Mouse (Mus musculus) stomach, embryonic 14.5 days (tissue): Measurements from ENCODE around the gene Gm20696. TPM values are rescaled to one million over a fixed set of nuclear protein-coding genes. Genes with fewer than 3 reads are reported as not detected.

Source experiments
- ATAC-seq: fragments of 200-750 bp; cut with Nextera tagmentation; 2 replicates; pipeline ENCODE4 v1.8.0; 2017; ENCODE audit warnings: low read depth, moderate TSS enrichment; ENCODE audit not compliant: insufficient number of reproducible peaks, insufficient read depth, low FRiP score
- H3K27ac ChIP-seq: fragments of 300-500 bp; sonication (generic); 2 replicates; pipeline ENCODE4 v1.5.1; 2014; ENCODE audit warnings: mild to moderate bottlenecking, low read length, moderate library complexity, mixed read lengths
- H3K27me3 ChIP-seq: fragments of 300-500 bp; sonication (generic); 2 replicates; pipeline ENCODE4 v1.6.1; 2014; ENCODE audit warnings: low read length, control low read depth, mixed read lengths; ENCODE audit not compliant: control insufficient read depth, insufficient read depth
- H3K36me3 ChIP-seq: fragments of 300-500 bp; sonication (generic); 2 replicates; pipeline ENCODE4 v1.6.1; 2014; ENCODE audit warnings: mild to moderate bottlenecking, control low read depth, low read length, moderate library complexity, mixed read lengths; ENCODE audit not compliant: control insufficient read depth, insufficient read depth
- H3K4me1 ChIP-seq: fragments of 300-500 bp; sonication (generic); 2 replicates; pipeline ENCODE4 v1.6.1; 2014; ENCODE audit warnings: low read length, control low read depth, mixed read lengths; ENCODE audit not compliant: control insufficient read depth, insufficient read depth
- H3K4me2 ChIP-seq: fragments of 300-500 bp; sonication (generic); replicated peaks from 2 replicates; pipeline ENCODE4 v1.6.1; 2014; ENCODE audit warnings: low read depth, low read length, control low read depth
- H3K4me3 ChIP-seq: fragments of 300-500 bp; sonication (generic); 2 replicates; pipeline ENCODE4 v1.5.1; 2014; ENCODE audit warnings: low read depth, low read length, control low read depth
- H3K9ac ChIP-seq: fragments of 300-500 bp; sonication (generic); replicated peaks from 2 replicates; pipeline ENCODE4 v1.6.1; 2014; ENCODE audit warnings: low read depth, mild to moderate bottlenecking, control low read depth, low read length, moderate library complexity, mixed read lengths
- H3K9me3 ChIP-seq: fragments of 300-500 bp; sonication (generic); 2 replicates; pipeline ENCODE4 v1.6.1; 2016; ENCODE audit warnings: low read depth, low read length, control low read depth; ENCODE audit not compliant: control insufficient read depth
- WGBS: fragments of 180-500 bp; shearing (Covaris S2); extraction: QIAGEN DNeasy Blood & Tissue Kit; methylation state at CpG from one replicate; pipeline ENCODE4 v1.1.7; 2014; 5-methylcytosine and 5-hydroxymethylcytosine counted together
- polyA plus RNA-seq: library from polyadenylated mRNA; unstranded; fragments of >200 nt; fragmentation: Nextera tagmentation; extraction: Ambion mirVana; gene quantifications from 2 replicates; pipeline ENCODE4 v1.2.1, GENCODE M21; 2014

Gm20696 gene
- polyA plus RNA-seq, 1 experiment from 2014 or later = 7.0 TPM

DNA sequence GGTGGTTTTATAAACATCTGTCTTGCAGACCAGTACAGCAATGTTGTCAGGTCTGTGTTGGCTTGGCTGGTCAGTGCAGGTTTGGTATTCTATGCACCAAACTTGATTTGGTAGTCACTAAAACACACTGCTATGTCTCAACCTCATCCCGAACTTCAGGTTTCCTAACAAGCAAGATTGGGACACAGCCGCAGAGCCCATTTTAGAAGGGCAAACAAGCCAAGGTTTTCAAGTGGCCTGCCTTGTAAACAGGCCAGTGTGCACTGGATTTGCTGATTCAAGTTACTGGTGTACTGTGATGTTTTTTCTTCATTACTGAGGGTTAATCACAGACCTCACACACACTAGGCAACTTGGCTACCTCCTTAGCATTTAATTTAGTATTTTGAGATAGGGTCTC lies 10.5 kb downstream of the Gm20696 start:
- 87% methylated on average over 2 of the region's 2 CpGs for WGBS
- Histone ChIP-seq H3K27me3 (no peaks in the 10 kb centered on the region), H3K9ac (no peak overlapping the region), H3K27ac (no peak overlapping the region), H3K4me2 (no peak overlapping the region), H3K9me3 (no peaks in the 10 kb centered on the region), H3K4me1 (peaks cover 3% of the 10 kb centered on the region; the same call in 1 of the 2 replicates), H3K4me3 (no peak overlapping the region), H3K36me3 (no peaks in the 10 kb centered on the region)
- ATAC-seq = no peak

DNA sequence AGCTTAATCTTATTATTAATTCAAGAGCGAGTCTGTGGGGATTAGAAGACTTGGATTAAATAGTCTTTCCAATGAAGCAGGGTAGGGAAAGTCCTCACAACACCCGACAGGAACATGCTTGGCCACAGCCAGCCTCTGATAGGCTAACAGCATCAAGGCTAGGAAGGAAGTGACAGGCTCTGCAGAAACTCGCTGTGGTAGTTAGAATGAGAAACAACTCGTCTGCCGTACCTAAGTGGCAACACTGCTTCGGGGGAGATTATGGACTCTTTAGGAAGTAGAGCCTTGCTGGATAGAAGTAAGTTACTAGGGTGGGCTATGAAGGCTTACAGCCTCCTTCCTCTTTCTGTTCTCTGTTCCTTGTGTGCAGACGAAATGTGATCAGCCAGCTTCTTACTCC lies 11.1 kb downstream of the Gm20696 start:
- no peak overlapping the region for H3K4me3 ChIP-seq
- 58% methylated on average over 7 of the region's 7 CpGs for WGBS
- ATAC-seq = no peak
- H3K4me1 ChIP-seq = no peaks in the 10 kb centered on the region
- H3K27ac ChIP-seq = no peak overlapping the region
- no peaks in the 10 kb centered on the region for H3K9me3 ChIP-seq
- no peak overlapping the region for H3K4me2 ChIP-seq
- no peaks in the 10 kb centered on the region for H3K27me3 ChIP-seq
- H3K36me3 ChIP-seq = no peaks in the 10 kb centered on the region
- H3K9ac ChIP-seq = no peak overlapping the region

DNA sequence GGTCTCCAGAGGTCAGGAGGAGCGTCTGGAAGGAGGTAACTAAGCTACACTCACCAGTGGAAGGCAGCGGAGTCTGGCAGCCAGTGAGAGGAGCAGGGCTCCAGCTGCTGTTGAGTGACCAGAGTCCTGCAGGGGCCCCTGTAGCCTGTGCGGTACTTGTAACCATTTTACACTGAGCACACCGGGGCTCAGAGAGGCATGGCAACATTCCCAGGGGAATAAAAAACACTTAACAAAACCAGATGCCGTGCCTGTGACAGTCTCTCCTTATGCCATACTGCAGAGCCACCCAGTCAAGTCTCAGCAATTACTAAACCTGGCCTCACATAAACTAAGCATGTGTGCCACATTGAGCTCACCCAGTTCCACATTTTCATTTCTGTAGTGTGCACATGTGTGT lies 12.3 kb downstream of the Gm20696 start:
- WGBS = 58% methylated on average over 5 of the region's 5 CpGs
- ATAC-seq = no peak
- H3K36me3 ChIP-seq = no peaks in the 10 kb centered on the region
- no peak overlapping the region for H3K9ac ChIP-seq
- H3K27me3 ChIP-seq = no peaks in the 10 kb centered on the region
- H3K4me3 ChIP-seq = no peak overlapping the region
- no peaks in the 10 kb centered on the region for H3K9me3 ChIP-seq
- no peak overlapping the region for H3K4me2 ChIP-seq
- no peaks in the 10 kb centered on the region for H3K4me1 ChIP-seq
- H3K27ac ChIP-seq = no peak overlapping the region

DNA sequence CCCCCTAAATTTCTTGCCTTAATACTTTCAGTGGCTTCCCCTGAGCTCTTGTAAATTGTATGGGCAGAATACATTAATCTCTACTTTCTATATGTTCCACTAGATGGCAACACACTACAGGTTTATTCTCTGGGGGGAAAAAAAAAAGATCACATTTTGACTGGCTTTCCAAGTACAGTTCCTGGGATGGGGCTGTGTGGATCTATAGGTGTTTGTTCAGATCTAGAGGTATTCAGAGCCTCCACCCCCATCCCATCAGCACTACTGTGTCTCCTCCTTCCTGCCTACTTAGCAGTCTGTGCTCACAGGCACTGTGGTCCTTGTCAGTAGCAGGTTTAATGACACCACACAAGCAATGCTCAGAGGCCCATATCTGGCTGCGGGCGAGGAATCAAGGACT lies 14.3 kb downstream of the Gm20696 start:
- Histone ChIP-seq H3K27me3 (no peaks in the 10 kb centered on the region), H3K4me1 (no peaks in the 10 kb centered on the region), H3K36me3 (no peaks in the 10 kb centered on the region), H3K4me2 (no peak overlapping the region), H3K9ac (no peak overlapping the region), H3K9me3 (no peaks in the 10 kb centered on the region), H3K27ac (no peak overlapping the region), H3K4me3 (no peak overlapping the region)
- WGBS = 81% methylated on average over 2 of the region's 2 CpGs
- ATAC-seq = no peak

DNA sequence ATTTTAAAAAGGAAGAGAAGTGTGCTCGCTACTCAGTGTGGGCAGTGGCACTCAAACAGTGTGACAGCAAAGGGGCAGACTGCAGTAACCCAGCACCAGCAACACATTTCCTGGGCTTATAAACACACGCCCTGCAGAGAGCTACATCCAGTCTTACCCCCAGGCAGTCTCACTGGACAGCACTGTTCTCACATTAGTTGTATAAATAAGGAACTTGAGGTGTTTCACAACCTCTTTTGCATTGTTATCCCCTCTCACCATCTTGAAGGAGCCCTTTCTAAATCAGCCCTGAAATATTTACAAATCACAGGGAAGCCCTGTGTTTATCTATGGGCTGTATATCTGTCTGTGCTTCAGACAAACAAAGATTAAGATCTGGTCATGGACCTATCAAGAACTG lies 17.3 kb downstream of the Gm20696 start:
- no peak overlapping the region for H3K4me2 ChIP-seq
- 0 out of 2 replicates have a peak, but pooled peaks cover under 1% of the 10 kb centered on the region for H3K4me1 ChIP-seq
- no peak overlapping the region for H3K9ac ChIP-seq
- 45% methylated on average over 2 of the region's 2 CpGs for WGBS
- H3K4me3 ChIP-seq = no peak overlapping the region
- peaks cover 3% of the 10 kb centered on the region; the same call in 1 of the 2 replicates for H3K9me3 ChIP-seq
- no peak for ATAC-seq
- no peaks in the 10 kb centered on the region for H3K36me3 ChIP-seq
- H3K27ac ChIP-seq = no peak overlapping the region
- no peaks in the 10 kb centered on the region for H3K27me3 ChIP-seq

DNA sequence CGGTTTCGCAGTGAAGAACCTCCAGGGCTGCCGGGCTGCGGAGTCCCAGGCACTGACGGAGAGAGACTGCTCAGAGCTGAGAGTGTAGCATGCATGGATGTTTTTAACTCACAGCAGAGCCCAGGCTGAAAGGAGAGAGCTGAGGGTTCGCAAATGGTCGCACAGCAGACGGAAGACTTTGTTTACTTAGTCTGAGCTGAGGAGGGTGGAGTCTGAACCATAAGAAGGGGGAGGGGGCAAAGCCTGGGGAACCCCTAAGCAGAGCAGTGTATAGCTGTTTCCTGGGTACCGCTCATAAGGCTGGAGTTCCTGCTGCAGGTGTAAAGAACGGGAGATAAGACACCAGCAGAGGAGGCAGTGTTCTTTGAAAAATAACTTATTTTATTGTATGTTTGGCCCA lies 20.3 kb downstream of the Gm20696 start:
- no peak overlapping the region for H3K9ac ChIP-seq
- H3K27me3 ChIP-seq = no peaks in the 10 kb centered on the region
- no peaks in the 10 kb centered on the region for H3K36me3 ChIP-seq
- no peak overlapping the region for H3K27ac ChIP-seq
- H3K4me1 ChIP-seq = peaks cover 6% of the 10 kb centered on the region; the same call in 1 of the 2 replicates
- H3K4me2 ChIP-seq = peak overlapping the region; percentile 33
- peaks cover 3% of the 10 kb centered on the region; the same call in 1 of the 2 replicates for H3K9me3 ChIP-seq
- H3K4me3 ChIP-seq = no peak overlapping the region
- WGBS = 31% methylated on average over 10 of the region's 10 CpGs
- ATAC-seq = peak; percentile 71; the same call in 1 of the 2 replicates

DNA sequence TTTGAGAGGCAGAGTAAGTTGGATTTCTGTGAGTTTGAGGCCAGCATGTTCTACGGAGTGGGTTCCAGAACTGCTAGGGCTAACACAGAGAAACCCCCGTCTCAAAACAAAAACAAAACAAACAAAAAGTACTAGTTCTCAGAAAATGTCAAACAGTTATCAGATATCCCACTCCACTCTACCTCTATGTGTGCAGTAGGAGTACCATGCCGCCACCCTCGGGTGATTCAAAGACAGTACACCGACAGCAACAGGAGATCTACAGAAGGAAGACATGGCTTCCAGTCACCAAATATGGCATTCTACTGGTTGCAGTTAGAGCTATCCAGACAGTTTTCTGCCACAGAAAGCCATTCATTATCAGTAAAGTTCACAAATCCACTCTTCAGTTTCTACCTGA lies 21.7 kb downstream of the Gm20696 start:
- H3K9me3 ChIP-seq = peaks cover 3% of the 10 kb centered on the region; the same call in 1 of the 2 replicates
- no peak for ATAC-seq
- no peak overlapping the region for H3K4me2 ChIP-seq
- H3K4me3 ChIP-seq = no peak overlapping the region
- peaks cover 6% of the 10 kb centered on the region; the same call in 1 of the 2 replicates for H3K4me1 ChIP-seq
- H3K27me3 ChIP-seq = no peaks in the 10 kb centered on the region
- 79% methylated on average over 5 of the region's 5 CpGs for WGBS
- no peaks in the 10 kb centered on the region for H3K36me3 ChIP-seq
- H3K9ac ChIP-seq = no peak overlapping the region
- no peak overlapping the region for H3K27ac ChIP-seq

DNA sequence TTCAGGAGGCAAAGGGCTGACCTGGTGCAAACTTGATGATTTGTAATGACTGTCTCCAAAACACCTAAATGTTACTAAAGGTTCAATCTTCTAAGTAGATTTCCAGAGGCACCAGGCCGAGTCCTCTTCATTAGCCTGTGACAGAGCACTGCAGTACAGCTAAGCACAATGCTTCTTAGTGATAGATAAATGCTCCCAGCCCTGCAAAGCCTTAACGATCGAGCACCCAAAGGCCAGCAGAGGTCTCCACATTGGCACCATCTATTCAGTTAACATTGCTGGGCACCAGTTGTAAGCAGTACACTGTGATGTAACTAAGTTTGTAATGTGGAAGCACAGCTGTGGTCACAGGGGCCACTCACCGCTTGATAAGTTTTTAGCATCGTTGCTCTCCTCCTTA lies 22.2 kb downstream of the Gm20696 start:
- 73% methylated on average over 5 of the region's 5 CpGs for WGBS
- Histone ChIP-seq H3K27ac (no peak overlapping the region), H3K4me3 (no peak overlapping the region), H3K27me3 (no peaks in the 10 kb centered on the region), H3K4me1 (peaks cover 6% of the 10 kb centered on the region; the same call in 1 of the 2 replicates), H3K36me3 (peaks cover 1% of the 10 kb centered on the region; the same call in 1 of the 2 replicates), H3K4me2 (no peak overlapping the region), H3K9me3 (peaks cover 3% of the 10 kb centered on the region; the same call in 1 of the 2 replicates), H3K9ac (no peak overlapping the region)
- no peak for ATAC-seq
